Mouse (Mus musculus) kidney, adult 9 months (tissue): ENCODE measurements around the gene Tmprss11b.

Experiments
- DNase-seq: peaks from one replicate; pipeline ENCODE4 v3.0.0; 2022

The Tmprss11b gene

DNA sequence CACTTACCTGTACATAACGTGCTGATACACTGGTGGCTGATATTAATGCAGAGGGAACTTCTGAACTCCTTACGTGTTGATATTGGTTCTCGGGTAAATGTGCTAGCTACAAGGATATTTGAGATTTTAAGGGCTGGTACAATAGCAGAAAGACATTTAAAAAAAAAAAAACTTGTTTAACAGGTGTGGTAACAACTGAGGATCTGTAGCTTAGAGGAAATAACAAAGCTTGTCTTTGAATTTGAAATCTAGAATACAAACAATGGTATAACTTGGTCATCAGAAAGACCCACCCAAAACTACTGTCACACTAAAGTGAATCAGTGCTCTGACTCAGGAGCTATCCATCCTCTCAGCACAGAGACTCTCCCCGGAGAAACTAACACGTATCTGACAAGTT is at the start of gene Tmprss11b:
Tmprss11b (minus strand) TSS at position 101 of the 400 bp plus-strand sequence.
- no peak for DNase-seq

DNA sequence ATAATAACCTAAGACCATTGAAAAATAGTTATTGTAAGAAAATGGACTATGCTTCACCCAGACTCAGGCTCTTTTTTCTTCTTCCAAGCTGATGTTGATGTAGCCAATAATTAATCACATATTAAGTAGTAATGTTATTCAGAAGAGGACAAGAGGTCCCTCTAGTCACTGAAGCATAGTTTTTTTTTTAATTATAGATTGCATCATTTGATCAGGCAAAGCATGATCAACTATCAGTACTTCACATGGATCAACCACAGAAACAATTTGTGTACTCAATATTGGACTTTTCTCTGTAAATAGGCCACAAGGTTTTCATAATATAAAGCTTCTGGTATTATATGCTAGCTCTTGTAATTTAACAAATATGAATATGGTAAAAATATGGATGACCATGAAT is 48.9 kb upstream of the Tmprss11b start:
- DNase-seq = no peak

DNA sequence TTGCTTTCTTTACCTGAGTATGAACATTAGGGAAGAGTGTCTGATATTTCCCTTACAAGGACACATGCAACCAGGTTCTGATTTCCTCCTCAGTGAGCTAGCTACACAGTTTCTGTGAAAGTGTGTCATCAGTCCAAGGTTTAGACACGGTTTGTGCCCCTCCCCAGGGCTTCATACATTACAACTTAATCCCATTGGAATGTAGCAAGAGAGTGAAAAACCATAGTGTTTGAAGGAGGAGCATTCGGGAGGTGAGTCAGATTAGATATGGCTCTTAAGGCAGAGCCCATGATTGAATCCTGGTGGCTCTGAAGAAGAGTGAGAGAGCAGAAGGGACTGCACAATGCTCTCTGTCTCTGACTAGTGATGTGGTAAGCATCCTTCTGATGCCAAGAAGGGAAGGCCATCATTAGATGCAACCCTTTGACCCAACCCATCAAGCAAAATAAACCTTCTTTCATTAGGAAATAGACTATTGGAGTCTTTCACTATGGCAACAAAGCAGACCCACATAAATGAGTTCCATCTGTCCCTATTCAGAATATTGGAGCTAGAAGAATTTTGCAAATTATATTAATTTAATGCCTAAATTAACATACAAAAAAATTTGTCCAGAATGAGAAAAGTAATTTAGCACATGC is 46.8 kb upstream of the Tmprss11b start:
- no peak for DNase-seq

GRCm38 (mm10) chr5:86714967-86715366 is 38.8 kb upstream of the Tmprss11b start:
- no peak for DNase-seq

DNA sequence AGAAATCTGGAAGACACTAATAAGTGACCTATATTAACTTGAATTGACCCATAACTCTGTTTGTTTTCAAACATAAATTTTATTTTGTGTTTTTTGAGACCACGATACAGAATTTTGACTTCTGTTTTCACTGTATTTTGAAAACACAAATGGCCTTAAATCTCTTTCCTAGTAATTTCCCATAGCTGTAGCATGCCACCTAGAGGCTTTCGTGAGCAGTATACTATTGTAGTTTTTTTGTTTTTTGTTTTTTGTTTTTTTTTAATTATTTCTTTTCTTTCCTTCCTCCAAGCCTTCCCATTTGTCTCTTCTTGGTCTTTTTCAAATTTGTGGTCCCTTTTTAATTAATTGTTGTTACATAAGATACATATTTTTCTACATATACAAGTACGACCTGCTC is 28.8 kb upstream of the Tmprss11b start:
- DNase-seq = no peak

GRCm38 (mm10) chr5:86684667-86685066 is 8.5 kb upstream of the Tmprss11b start:
- peak; percentile 48 for DNase-seq

DNA sequence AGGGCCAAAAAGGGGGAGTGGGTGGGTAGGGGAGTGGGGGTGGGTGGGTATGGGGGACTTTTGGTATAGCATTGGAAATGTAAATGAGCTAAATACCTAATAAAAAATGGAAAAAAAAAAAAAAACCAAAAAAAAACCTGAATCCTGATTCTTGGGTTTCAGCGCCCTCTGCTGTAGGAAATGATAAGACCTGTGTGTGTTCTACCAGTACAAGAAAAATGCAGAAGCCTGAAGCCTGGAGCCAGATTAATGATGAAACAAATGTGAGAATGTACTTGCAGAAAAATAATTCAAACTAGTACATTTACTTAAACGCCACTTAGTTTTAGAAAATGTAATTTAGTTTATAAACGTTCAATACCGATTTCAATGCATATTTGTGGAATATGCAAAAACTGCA is 27.0 kb downstream of the Tmprss11b start:
- peak; percentile 28 for DNase-seq

DNA sequence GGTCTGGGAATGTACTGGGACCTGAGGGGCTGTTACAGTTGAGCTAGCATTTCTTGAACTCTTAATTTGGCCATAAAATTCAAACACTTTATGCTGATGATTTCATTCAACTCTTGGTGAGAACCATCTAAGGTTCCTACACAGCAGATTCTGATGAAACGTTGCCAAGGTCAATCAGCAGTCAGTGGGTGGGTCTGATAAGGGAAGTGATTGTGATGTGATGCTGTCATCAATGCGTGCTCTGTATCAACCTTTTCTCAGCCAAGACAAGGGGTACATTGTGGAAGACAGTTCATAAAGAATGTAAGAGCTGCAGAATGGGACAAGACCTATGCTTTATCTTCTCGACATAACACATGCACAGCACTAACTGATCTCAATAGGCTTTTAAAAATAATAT is 35.4 kb downstream of the Tmprss11b start:
- DNase-seq = no peak

GRCm38 (mm10) chr5:86632324-86632723 is 43.8 kb downstream of the Tmprss11b start, which contains the start of gene Tmprss11f:
Gene Tmprss11f (minus strand): TSS chr5:86632424.
- no peak for DNase-seq

DNA sequence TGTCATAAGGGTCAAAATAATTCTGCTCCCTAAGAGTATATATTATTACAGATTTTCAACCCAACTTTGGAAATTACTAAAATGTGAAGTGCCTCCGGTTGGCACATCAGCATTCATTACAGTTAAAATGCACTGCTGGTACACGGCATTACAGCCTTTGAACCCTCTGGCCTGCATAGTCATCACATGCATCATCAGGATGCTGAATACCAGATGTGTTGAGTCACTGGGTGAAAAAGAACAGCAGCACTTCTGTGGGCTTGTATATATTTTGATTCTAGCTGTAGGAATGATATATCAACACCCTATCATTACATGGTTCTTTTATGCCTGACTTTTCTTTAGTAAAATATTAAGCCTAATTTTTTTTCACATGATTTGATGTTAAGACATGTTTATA is 45.5 kb downstream of the Tmprss11b start:
- no peak for DNase-seq

DNA sequence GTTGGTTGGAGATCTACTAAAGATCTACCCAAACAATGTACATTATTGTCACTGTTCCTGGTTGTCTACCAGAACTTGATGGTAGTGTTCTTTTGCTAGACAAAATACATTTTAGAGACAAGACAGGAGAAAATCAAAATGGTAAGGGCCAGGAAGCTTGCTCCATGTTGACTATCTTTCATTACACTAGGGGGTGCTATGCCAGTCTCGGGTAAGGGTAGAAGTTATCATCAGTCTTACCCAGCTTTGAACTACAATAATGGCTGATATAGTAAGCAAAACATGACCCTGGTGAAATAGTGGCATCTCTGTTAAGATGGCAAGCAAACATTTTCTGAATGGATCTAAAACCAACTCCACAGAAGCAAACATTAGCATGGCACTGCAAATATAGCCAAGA is 54.4 kb downstream of the Tmprss11b start:
- DNase-seq = no peak
